Mouse (Mus musculus): Measurements from ENCODE around the gene Cdh11. TPM values are rescaled to one million over a fixed set of nuclear protein-coding genes. Genes with fewer than 3 reads are reported as not detected.

The Cdh11 gene
- polyA plus RNA-seq, 2 experiments, result 178 to 245 TPM

GRCm38 (mm10) chr8:102715956-102716355 is 69.5 kb downstream of the Cdh11 start:
- Histone ChIP-seq H3K4me2 (replicated peaks; ENCODE audit: low read depth, low read length, severe bottlenecking) (no peak overlapping the region), H3K9ac (ENCODE audit: low read depth, low read length, severe bottlenecking) (no peak overlapping the region), H3K9me3 (ENCODE audit: control insufficient read depth, low read length) (no peaks in the 10 kb centered on the region), H3K4me1 (ENCODE audit: control insufficient read depth, insufficient read depth, low read length) (no peaks in the 10 kb centered on the region), H3K36me3 (ENCODE audit: control insufficient read depth, insufficient read depth, low read length) (peaks cover 62% of the 10 kb centered on the region), H3K27me3 (ENCODE audit: control insufficient read depth, insufficient read depth, low read length) (no peaks in the 10 kb centered on the region), H3K27ac (replicated peaks; ENCODE audit: low read depth, low read length) (no peak overlapping the region), H3K4me3 (replicated peaks; ENCODE audit: low read length) (no peak overlapping the region)
- TF ChIP-seq POLR2A (IDR thresholded peaks at IDR 0.05; ENCODE audit: borderline replicate concordance, extremely low read depth, insufficient read depth, insufficient read length), result no peak
- DNase-seq (ENCODE audit: low spot score) (no peak), ATAC-seq (ENCODE audit: low FRiP score, low read depth) (no peak)
- WGBS, result 54% methylated on average over 4 of the region's 4 CpGs

- ATAC-seq (ENCODE audit: low FRiP score, low read depth), result no peak
- Histone ChIP-seq H3K4me3 (replicated peaks; ENCODE audit: low read length) (no peak overlapping the region), H3K4me2 (replicated peaks; ENCODE audit: low read depth, low read length, severe bottlenecking) (no peak overlapping the region), H3K4me1 (ENCODE audit: control insufficient read depth, insufficient read depth, low read length) (no peaks in the 10 kb centered on the region), H3K36me3 (ENCODE audit: control insufficient read depth, insufficient read depth, low read length) (peaks cover 47% of the 10 kb centered on the region), H3K27ac (replicated peaks; ENCODE audit: low read depth, low read length) (no peak overlapping the region), H3K9ac (ENCODE audit: low read depth, low read length, severe bottlenecking) (no peak overlapping the region), H3K27me3 (ENCODE audit: control insufficient read depth, insufficient read depth, low read length) (no peaks in the 10 kb centered on the region), H3K9me3 (ENCODE audit: control insufficient read depth, low read length) (no peaks in the 10 kb centered on the region)
- TF ChIP-seq POLR2A (IDR thresholded peaks at IDR 0.05; ENCODE audit: borderline replicate concordance, extremely low read depth, insufficient read depth, insufficient read length), result no peak
- DNase-seq (ENCODE audit: low spot score), result no peak
- 34% methylated on average over 7 of the region's 7 CpGs for WGBS
Observed at GRCm38 (mm10) chr8:102707305-102707704, 78.1 kb downstream of the Cdh11 start.

GRCm38 (mm10) chr8:102705376-102705905 is 80.0 kb downstream of the Cdh11 start:
- Histone ChIP-seq H3K4me2 (replicated peaks; ENCODE audit: low read depth, low read length, severe bottlenecking) (no peak overlapping the region), H3K4me3 (replicated peaks; ENCODE audit: low read length) (no peak overlapping the region), H3K27me3 (ENCODE audit: control insufficient read depth, insufficient read depth, low read length) (no peaks in the 10 kb centered on the region), H3K27ac (replicated peaks; ENCODE audit: low read depth, low read length) (no peak overlapping the region), H3K9me3 (ENCODE audit: control insufficient read depth, low read length) (no peaks in the 10 kb centered on the region), H3K9ac (ENCODE audit: low read depth, low read length, severe bottlenecking) (no peak overlapping the region), H3K4me1 (ENCODE audit: control insufficient read depth, insufficient read depth, low read length) (no peaks in the 10 kb centered on the region), H3K36me3 (ENCODE audit: control insufficient read depth, insufficient read depth, low read length) (peaks cover 32% of the 10 kb centered on the region)
- no peak for TF ChIP-seq POLR2A (IDR thresholded peaks at IDR 0.05; ENCODE audit: borderline replicate concordance, extremely low read depth, insufficient read depth, insufficient read length)
- no peak for DNase-seq (ENCODE audit: low spot score)
- ATAC-seq (ENCODE audit: low FRiP score, low read depth), result no peak
- WGBS, result 54% methylated on average over 7 of the region's 7 CpGs

- no peaks in the 10 kb centered on the region for H3K4me1 ChIP-seq (ENCODE audit: control insufficient read depth, insufficient read depth, low read length)
- no peak for TF ChIP-seq POLR2A (IDR thresholded peaks at IDR 0.05; ENCODE audit: borderline replicate concordance, extremely low read depth, insufficient read depth, insufficient read length)
- no peak for DNase-seq (ENCODE audit: low spot score)
- H3K4me2 ChIP-seq (replicated peaks; ENCODE audit: low read depth, low read length, severe bottlenecking), result no peak overlapping the region
- WGBS, result 46% methylated on average over 1 of the region's 1 CpGs
- peaks cover 11% of the 10 kb centered on the region for H3K36me3 ChIP-seq (ENCODE audit: control insufficient read depth, insufficient read depth, low read length)
- H3K4me3 ChIP-seq (replicated peaks; ENCODE audit: low read length), result no peak overlapping the region
- H3K9ac ChIP-seq (ENCODE audit: low read depth, low read length, severe bottlenecking), result no peak overlapping the region
- no peaks in the 10 kb centered on the region for H3K9me3 ChIP-seq (ENCODE audit: control insufficient read depth, low read length)
- ATAC-seq (ENCODE audit: low FRiP score, low read depth), result no peak
- no peaks in the 10 kb centered on the region for H3K27me3 ChIP-seq (ENCODE audit: control insufficient read depth, insufficient read depth, low read length)
- H3K27ac ChIP-seq (replicated peaks; ENCODE audit: low read depth, low read length), result no peak overlapping the region
Observed at GRCm38 (mm10) chr8:102700245-102700644, 85.2 kb downstream of the Cdh11 start.

- Histone ChIP-seq H3K27me3 (ENCODE audit: control insufficient read depth, insufficient read depth, low read length) (no peaks in the 10 kb centered on the region), H3K4me3 (replicated peaks; ENCODE audit: low read length) (no peak overlapping the region), H3K4me1 (ENCODE audit: control insufficient read depth, insufficient read depth, low read length) (peaks cover 6% of the 10 kb centered on the region; the same call in 1 of the 2 replicates), H3K9me3 (ENCODE audit: control insufficient read depth, low read length) (no peaks in the 10 kb centered on the region), H3K36me3 (ENCODE audit: control insufficient read depth, insufficient read depth, low read length) (peaks cover 18% of the 10 kb centered on the region), H3K9ac (ENCODE audit: low read depth, low read length, severe bottlenecking) (no peak overlapping the region), H3K27ac (replicated peaks; ENCODE audit: low read depth, low read length) (no peak overlapping the region), H3K4me2 (replicated peaks; ENCODE audit: low read depth, low read length, severe bottlenecking) (no peak overlapping the region)
- 31% methylated on average over 11 of the region's 11 CpGs for WGBS
- no peak for TF ChIP-seq POLR2A (IDR thresholded peaks at IDR 0.05; ENCODE audit: borderline replicate concordance, extremely low read depth, insufficient read depth, insufficient read length)
- ATAC-seq (ENCODE audit: low FRiP score, low read depth), result no peak
- DNase-seq (ENCODE audit: low spot score), result no peak
Observed at GRCm38 (mm10) chr8:102698232-102698837, 87.1 kb downstream of the Cdh11 start.

Measured in limb, embryonic 14.5 days (tissue).